Mouse (Mus musculus): ENCODE measurements around the gene Ms4a10. TPM values are rescaled to one million over a fixed set of nuclear protein-coding genes. Genes with fewer than 3 reads are reported as not detected.

The Ms4a10 gene
- polyA plus RNA-seq, 1 experiment = not detected

- no peak for TF ChIP-seq POLR2A (IDR thresholded peaks at IDR 0.05; ENCODE audit: low read depth, low read length)
- TF ChIP-seq CTCF (conservative IDR thresholded peaks at IDR 0.05; ENCODE audit: insufficient read depth, insufficient read length, low read depth, low read length) = no peak
- DNase-seq = no peak
- peaks cover 3% of the 10 kb centered on the region; the same call in 1 of the 2 replicates for H3K4me1 ChIP-seq (ENCODE audit: control insufficient read depth, insufficient read depth, low read length)
- no peaks in the 10 kb centered on the region for H3K27me3 ChIP-seq (replicated peaks; ENCODE audit: control insufficient read depth, insufficient read depth, low read length)
- 78% methylated on average over 3 of the region's 3 CpGs for WGBS
- no peak overlapping the region for H3K27ac ChIP-seq (ENCODE audit: insufficient read depth, low read depth, low read length)
- no peaks in the 10 kb centered on the region for H3K36me3 ChIP-seq (ENCODE audit: control insufficient read depth, insufficient read depth, low read length)
- H3K4me3 ChIP-seq (ENCODE audit: insufficient read depth, low read depth, low read length) = no peak overlapping the region
Measured at GRCm38 (mm10) chr19:10921058-10921457, 53.4 kb downstream of the Ms4a10 start.

- no peak for TF ChIP-seq CTCF (conservative IDR thresholded peaks at IDR 0.05; ENCODE audit: insufficient read depth, insufficient read length, low read depth, low read length)
- no peak for TF ChIP-seq POLR2A (IDR thresholded peaks at IDR 0.05; ENCODE audit: low read depth, low read length)
- no peak within 1 kb of the TSS for H3K27ac ChIP-seq (ENCODE audit: insufficient read depth, low read depth, low read length)
- no peaks in the 10 kb centered on the region for H3K4me1 ChIP-seq (ENCODE audit: control insufficient read depth, insufficient read depth, low read length)
- H3K4me3 ChIP-seq (ENCODE audit: insufficient read depth, low read depth, low read length) = no peak within 1 kb of the TSS
- DNase-seq = no peak
- no peaks in the 10 kb centered on the region for H3K36me3 ChIP-seq (ENCODE audit: control insufficient read depth, insufficient read depth, low read length)
- 67% methylated on average over 2 of the region's 2 CpGs for WGBS
- no peaks in the 10 kb centered on the region for H3K27me3 ChIP-seq (replicated peaks; ENCODE audit: control insufficient read depth, insufficient read depth, low read length)
Measured at GRCm38 (mm10) chr19:10920532-10920931, 53.9 kb downstream of the Ms4a10 start, which contains the start of gene Zp1. Gene Zp1, minus strand, starts transcription at chr19:10920632.

GRCm38 (mm10) chr19:10918321-10918991, 56.0 kb downstream of the Ms4a10 start:
- no peak for DNase-seq
- no peaks in the 10 kb centered on the region for H3K4me1 ChIP-seq (ENCODE audit: control insufficient read depth, insufficient read depth, low read length)
- H3K27ac ChIP-seq (ENCODE audit: insufficient read depth, low read depth, low read length) = no peak overlapping the region
- H3K36me3 ChIP-seq (ENCODE audit: control insufficient read depth, insufficient read depth, low read length) = no peaks in the 10 kb centered on the region
- 90% methylated on average over 10 of the region's 10 CpGs for WGBS
- no peak for TF ChIP-seq CTCF (conservative IDR thresholded peaks at IDR 0.05; ENCODE audit: insufficient read depth, insufficient read length, low read depth, low read length)
- TF ChIP-seq POLR2A (IDR thresholded peaks at IDR 0.05; ENCODE audit: low read depth, low read length) = no peak
- no peak overlapping the region for H3K4me3 ChIP-seq (ENCODE audit: insufficient read depth, low read depth, low read length)
- H3K27me3 ChIP-seq (replicated peaks; ENCODE audit: control insufficient read depth, insufficient read depth, low read length) = no peaks in the 10 kb centered on the region

- no peaks in the 10 kb centered on the region for H3K4me1 ChIP-seq (ENCODE audit: control insufficient read depth, insufficient read depth, low read length)
- no peaks in the 10 kb centered on the region for H3K36me3 ChIP-seq (ENCODE audit: control insufficient read depth, insufficient read depth, low read length)
- no peak for DNase-seq
- no peak for TF ChIP-seq CTCF (conservative IDR thresholded peaks at IDR 0.05; ENCODE audit: insufficient read depth, insufficient read length, low read depth, low read length)
- no peaks in the 10 kb centered on the region for H3K27me3 ChIP-seq (replicated peaks; ENCODE audit: control insufficient read depth, insufficient read depth, low read length)
- 52% methylated on average over 5 of the region's 5 CpGs for WGBS
- no peak overlapping the region for H3K4me3 ChIP-seq (ENCODE audit: insufficient read depth, low read depth, low read length)
- no peak overlapping the region for H3K27ac ChIP-seq (ENCODE audit: insufficient read depth, low read depth, low read length)
Measured at GRCm38 (mm10) chr19:10916506-10916905, 58.0 kb downstream of the Ms4a10 start.

- Histone ChIP-seq H3K27ac (ENCODE audit: insufficient read depth, low read depth, low read length) (no peak overlapping the region), H3K4me1 (ENCODE audit: control insufficient read depth, insufficient read depth, low read length) (no peaks in the 10 kb centered on the region), H3K27me3 (replicated peaks; ENCODE audit: control insufficient read depth, insufficient read depth, low read length) (no peaks in the 10 kb centered on the region), H3K36me3 (ENCODE audit: control insufficient read depth, insufficient read depth, low read length) (no peaks in the 10 kb centered on the region), H3K4me3 (ENCODE audit: insufficient read depth, low read depth, low read length) (no peak overlapping the region)
- TF ChIP-seq POLR2A (IDR thresholded peaks at IDR 0.05; ENCODE audit: low read depth, low read length) = no peak
- TF ChIP-seq CTCF (conservative IDR thresholded peaks at IDR 0.05; ENCODE audit: insufficient read depth, insufficient read length, low read depth, low read length) = no peak
- 72% methylated on average over 2 of the region's 2 CpGs for WGBS
- DNase-seq = no peak
Measured at GRCm38 (mm10) chr19:10914870-10915269, 59.6 kb downstream of the Ms4a10 start.

GRCm38 (mm10) chr19:10914291-10914690, 60.2 kb downstream of the Ms4a10 start:
- Histone ChIP-seq H3K27me3 (replicated peaks; ENCODE audit: control insufficient read depth, insufficient read depth, low read length) (no peaks in the 10 kb centered on the region), H3K4me3 (ENCODE audit: insufficient read depth, low read depth, low read length) (no peak overlapping the region), H3K4me1 (ENCODE audit: control insufficient read depth, insufficient read depth, low read length) (no peaks in the 10 kb centered on the region), H3K27ac (ENCODE audit: insufficient read depth, low read depth, low read length) (no peak overlapping the region), H3K36me3 (ENCODE audit: control insufficient read depth, insufficient read depth, low read length) (no peaks in the 10 kb centered on the region)
- 58% methylated on average over 7 of the region's 7 CpGs for WGBS
- TF ChIP-seq POLR2A (IDR thresholded peaks at IDR 0.05; ENCODE audit: low read depth, low read length) = no peak
- no peak for TF ChIP-seq CTCF (conservative IDR thresholded peaks at IDR 0.05; ENCODE audit: insufficient read depth, insufficient read length, low read depth, low read length)
- no peak for DNase-seq

Other genes starting within 250 kb of the Ms4a10 start
- 0.33 and 3.3 TPM in 2 replicates for gene Cd5, start 235.7 kb downstream of the Ms4a10 start, polyA plus RNA-seq (2012; rRNA removed)
- gene Cd6, start 144.6 kb downstream of the Ms4a10 start, polyA plus RNA-seq (2012; rRNA removed) = 0.30 and 3.1 TPM in 2 replicates
- gene Slc15a3, start 134.9 kb downstream of the Ms4a10 start, polyA plus RNA-seq (2012; rRNA removed) = 6.2 and 6.7 TPM in 2 replicates
- gene Tmem132a, start 104.7 kb downstream of the Ms4a10 start, polyA plus RNA-seq (2012; rRNA removed) = 12.1 and 15.8 TPM in 2 replicates
- gene Tmem109, start 92.7 kb downstream of the Ms4a10 start, polyA plus RNA-seq (2012; rRNA removed) = 101 and 124 TPM in 2 replicates
- gene Prpf19, start 79.4 kb downstream of the Ms4a10 start, polyA plus RNA-seq (2012; rRNA removed) = 175 and 188 TPM in 2 replicates
- gene Zp1, start 54.0 kb downstream of the Ms4a10 start, polyA plus RNA-seq (2012; rRNA removed) = 0.05 TPM in 1 of 2 replicates, not detected in the other
- gene Ptgdr2, start 37.5 kb downstream of the Ms4a10 start, polyA plus RNA-seq (2012; rRNA removed) = 0.05 TPM in 1 of 2 replicates, not detected in the other
- gene Ccdc86, start 25.4 kb downstream of the Ms4a10 start, polyA plus RNA-seq (2012; rRNA removed) = 3.9 TPM in 2 replicates
- gene Ms4a15, start 18.6 kb upstream of the Ms4a10 start, polyA plus RNA-seq (2012; rRNA removed) = not detected in 2 replicates
- not detected in 2 replicates for gene Ms4a18, start 43.4 kb upstream of the Ms4a10 start, polyA plus RNA-seq (2012; rRNA removed)
- 0.43 and 0.86 TPM in 2 replicates for gene Ms4a8a, start 106.4 kb upstream of the Ms4a10 start, polyA plus RNA-seq (2012; rRNA removed)
- gene 1700017D01Rik, start 156.2 kb upstream of the Ms4a10 start, polyA plus RNA-seq (2012; rRNA removed) = 0.10 TPM in 1 of 2 replicates, not detected in the other
- gene 1700025F22Rik, start 190.7 kb upstream of the Ms4a10 start, polyA plus RNA-seq (2012; rRNA removed) = not detected in 2 replicates
- gene Ms4a13, start 222.1 kb upstream of the Ms4a10 start, polyA plus RNA-seq (2012; rRNA removed) = not detected in 2 replicates